Mouse (Mus musculus): ENCODE measurements around the gene Myrfl.
A peak's percentile ranks its signal among the peaks of the same experiment; 100 is the strongest.

Gene Myrfl

GRCm38 (mm10) chr10:116896336-116897177, at the start of gene Myrfl:
Myrfl (minus strand) TSS chr10:116896919.
- no peak for DNase-seq (ENCODE audit: low spot score)

- DNase-seq (ENCODE audit: low spot score): no peak
Measured at GRCm38 (mm10) chr10:116944940-116945339, 48.2 kb upstream of the Myrfl start.

DNA sequence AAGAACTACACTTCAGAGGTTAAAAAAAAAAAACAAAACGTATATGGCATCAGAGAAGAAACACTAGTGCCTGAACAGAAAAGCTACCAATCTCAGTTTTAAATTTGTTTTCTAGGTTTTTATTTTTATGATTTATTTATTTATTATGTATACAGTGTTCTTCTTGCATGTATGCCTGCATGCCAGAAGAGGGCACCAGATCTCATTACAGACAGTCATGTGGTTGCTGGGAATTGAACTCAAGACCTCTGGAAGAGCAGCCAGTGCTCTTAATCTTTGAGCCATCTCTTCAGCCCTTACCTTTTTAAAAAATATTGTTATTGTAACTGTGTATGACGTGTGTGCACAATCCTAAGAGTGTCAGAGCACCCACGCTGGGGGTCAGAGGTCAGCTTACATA, 47.4 kb upstream of the Myrfl start:
- DNase-seq (ENCODE audit: low spot score): no peak

DNA sequence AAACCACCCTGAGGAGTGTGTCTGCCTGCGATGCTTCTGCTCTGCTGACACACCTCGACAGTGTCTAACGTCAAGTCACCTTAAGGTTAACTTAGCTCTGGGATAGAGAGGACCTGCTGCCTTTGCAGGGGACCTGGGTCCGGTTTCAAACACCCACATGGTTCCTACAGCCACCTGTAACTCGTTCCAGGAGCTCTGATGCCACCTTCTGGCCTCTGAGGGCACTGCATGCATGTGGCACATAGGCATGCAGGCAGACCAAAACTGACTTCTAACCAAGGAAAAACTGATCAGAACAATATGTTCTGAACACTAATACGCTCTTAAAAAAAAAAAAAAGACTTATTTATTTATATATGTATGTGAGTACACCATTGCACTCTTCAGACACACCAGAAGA, 46.3 kb upstream of the Myrfl start:
- DNase-seq (ENCODE audit: low spot score): no peak

DNA sequence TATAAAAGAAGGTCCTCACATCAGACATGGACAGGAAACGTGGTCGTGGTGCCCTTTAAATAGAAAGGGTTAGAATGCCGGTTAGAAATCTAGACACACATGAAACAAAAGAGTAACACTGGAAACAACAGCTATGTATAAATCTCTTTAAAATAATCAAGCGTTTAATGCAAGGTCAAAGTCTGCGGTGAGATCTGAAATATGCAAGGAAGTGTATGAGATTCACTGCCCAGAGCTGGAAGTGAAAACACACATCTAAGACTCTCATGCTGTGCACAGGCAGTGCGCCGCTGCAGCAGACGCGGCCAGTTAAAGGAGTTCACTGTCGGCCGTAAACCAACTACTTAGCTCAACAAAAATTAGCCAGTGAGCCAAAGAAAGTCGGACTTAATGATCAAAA, 38.3 kb upstream of the Myrfl start:
- no peak for DNase-seq (ENCODE audit: low spot score)

DNA sequence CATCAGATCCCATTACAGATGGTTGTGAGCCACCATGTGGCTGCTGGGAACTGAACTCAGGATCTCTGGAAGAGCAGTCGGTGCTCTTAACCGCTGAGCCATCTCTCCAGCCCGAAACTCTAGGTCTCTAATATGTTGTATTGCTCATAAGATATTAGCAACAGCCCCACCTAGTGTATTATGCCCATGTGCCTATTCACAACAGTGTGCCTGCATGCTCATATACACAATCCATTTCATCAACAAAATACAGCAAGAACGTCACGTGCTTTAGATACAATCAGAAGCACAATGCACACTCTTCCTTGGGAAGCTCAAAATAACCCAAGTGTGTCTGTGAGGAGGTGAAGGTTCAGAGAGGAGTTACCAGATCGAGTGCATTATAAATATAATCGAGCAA, 37.1 kb upstream of the Myrfl start:
- no peak for DNase-seq (ENCODE audit: low spot score)

- DNase-seq (ENCODE audit: low spot score): no peak
Measured at GRCm38 (mm10) chr10:116932418-116932817, 35.7 kb upstream of the Myrfl start.

DNA sequence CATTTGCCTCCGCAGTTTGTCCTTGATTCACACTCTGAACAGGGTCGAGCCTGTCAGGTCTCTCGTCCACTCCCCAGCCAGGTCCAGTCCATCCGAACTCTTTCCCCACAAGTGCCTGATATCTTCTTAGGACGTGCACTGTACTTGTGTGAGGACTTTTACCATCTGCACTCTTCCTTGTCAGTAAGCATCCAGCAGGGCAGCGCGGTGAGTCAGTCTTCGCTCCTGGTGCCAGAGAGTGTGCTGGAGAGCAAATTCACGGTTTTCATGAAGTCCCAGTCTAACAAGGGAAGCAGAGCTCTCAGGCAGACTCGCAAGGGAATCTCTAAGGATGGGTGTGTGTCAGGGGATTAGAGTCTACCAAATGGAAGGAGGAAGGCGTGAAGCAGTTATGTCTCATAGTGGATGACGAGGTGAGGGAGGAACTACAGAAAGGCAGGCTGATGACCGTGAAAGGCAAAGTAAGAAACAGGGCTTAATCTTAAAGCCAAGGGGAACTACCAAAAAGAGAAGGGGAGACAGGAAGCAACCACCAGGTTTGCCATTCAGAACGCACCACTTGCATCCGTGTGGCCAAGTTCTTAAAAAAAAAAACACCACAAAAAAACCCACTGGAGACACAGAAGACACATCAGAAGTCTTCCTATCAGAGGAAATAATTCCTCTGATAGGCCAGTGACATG, 34.9 kb upstream of the Myrfl start:
- DNase-seq (ENCODE audit: low spot score): no peak

GRCm38 (mm10) chr10:116930936-116931335, 34.2 kb upstream of the Myrfl start:
- DNase-seq (ENCODE audit: low spot score): no peak

DNA sequence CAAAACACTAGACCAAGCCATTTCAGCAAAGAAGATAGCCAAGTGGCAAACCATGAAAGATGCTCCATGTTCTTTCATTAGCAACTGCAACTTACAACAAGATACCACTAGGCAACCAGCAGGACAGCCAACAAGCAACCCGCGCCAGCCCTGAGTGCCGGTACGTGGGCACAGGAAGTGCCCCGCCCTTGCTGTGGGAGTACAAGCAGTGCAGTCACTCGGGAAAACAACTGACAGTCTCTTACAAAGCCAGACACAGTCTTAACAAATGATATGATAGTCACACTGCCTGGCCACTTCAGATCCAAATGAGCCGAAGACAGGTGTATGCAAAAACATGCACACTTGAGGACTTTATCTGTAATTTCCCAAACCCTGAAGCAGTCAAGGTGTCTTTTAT, 33.8 kb upstream of the Myrfl start:
- peak; percentile 30 for DNase-seq (ENCODE audit: low spot score)

- DNase-seq (ENCODE audit: low spot score): peak; percentile 20
Measured at GRCm38 (mm10) chr10:116928826-116929225, 32.1 kb upstream of the Myrfl start.

DNA sequence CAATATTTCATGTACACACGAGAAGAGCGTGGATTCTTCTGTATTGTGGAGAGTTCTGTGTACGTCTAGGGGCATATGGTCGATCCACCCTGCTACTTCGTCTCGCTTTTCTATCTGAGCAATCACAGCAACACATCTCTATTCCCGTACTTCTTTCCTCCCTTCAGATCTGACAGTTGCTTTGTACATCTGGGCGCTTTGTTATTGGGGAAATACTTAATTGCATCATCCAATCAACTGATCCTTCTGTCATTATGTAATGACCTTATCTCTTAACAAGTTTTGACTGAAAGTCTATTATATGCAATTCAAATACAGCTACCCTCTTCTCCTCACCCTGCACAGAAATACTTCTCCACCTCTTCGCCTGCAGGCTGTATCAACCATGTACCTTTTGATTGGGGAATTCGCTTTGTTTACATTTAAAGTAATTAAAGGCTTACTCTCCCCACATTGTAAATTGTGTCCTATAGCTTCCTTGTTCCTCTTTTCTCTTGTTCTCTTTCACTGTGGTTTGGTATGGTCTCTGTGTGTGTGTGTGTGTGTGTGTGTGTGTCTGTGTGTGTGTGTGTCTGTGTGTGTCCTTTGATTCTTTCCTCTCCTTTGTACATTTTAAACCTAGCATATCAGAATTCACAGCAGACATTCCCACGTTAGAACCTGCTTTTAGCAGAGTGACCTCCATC, 29.9 kb upstream of the Myrfl start:
- DNase-seq (ENCODE audit: low spot score): no peak

GRCm38 (mm10) chr10:116923651-116924495, 27.2 kb upstream of the Myrfl start:
- DNase-seq (ENCODE audit: low spot score): no peak

- DNase-seq (ENCODE audit: low spot score): no peak
Measured at GRCm38 (mm10) chr10:116922161-116922560, 25.4 kb upstream of the Myrfl start.

DNA sequence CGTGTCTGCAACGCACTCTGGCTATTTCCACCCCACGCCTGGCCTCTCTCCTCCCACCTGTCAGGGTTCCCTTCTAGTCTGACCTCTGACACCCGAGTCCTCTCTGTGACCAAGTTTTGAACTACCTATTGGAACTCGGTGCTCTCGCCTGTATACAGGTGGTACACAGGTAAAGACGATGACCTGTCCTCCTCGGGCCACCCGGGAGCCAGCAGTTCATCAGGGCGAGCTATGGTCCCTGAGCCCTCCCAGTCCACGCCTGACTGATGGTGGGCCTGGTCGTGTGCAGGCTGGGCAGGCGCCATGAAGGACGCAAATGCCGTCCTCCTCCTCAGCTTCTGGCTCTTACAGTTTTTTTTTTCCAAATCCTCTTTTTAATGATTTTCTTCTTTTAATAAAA, 24.7 kb upstream of the Myrfl start:
- no peak for DNase-seq (ENCODE audit: low spot score)

GRCm38 (mm10) chr10:116920641-116921040, 23.9 kb upstream of the Myrfl start:
- DNase-seq (ENCODE audit: low spot score): no peak

GRCm38 (mm10) chr10:116919368-116920317, 22.9 kb upstream of the Myrfl start:
- DNase-seq (ENCODE audit: low spot score): no peak

DNA sequence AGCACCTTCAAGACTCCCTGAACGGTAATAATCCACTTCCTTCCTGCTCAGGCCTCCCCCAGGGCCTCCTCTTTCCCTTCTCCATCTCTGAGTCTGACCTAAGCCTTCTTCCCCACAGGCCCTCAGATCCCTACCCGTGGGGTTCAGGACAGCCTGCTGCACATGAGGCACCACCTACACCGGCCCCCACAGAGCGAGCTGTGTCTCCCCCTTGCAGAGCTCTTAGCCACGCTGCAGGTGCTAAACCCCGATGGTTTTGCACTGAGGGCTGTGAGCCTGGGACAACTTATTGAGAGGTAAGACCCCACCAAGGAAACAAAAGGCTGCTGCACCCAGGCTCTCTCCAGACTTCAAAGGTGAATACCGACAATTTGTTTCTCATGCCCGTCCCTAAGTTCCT, 19.9 kb upstream of the Myrfl start:
- DNase-seq (ENCODE audit: low spot score): no peak

DNA sequence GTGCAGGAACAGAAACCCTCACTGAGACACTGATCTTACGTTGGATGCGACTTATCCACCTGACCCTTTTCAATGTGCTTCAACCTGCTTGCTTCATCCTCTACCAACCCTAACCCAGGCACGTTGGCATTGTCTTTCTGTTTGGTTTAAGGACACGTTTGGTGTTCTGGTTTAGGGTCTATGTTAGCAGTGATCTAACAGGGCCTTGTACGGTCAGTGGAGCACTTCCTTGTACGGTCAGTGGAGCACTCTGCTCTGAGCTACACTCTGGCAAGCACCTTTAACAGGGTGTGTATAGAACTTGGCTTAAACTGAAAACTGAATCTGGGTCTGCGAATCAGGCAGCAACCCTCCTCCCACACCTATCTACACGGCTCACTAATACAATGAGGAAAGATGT, 18.6 kb upstream of the Myrfl start:
- DNase-seq (ENCODE audit: low spot score): no peak

DNA sequence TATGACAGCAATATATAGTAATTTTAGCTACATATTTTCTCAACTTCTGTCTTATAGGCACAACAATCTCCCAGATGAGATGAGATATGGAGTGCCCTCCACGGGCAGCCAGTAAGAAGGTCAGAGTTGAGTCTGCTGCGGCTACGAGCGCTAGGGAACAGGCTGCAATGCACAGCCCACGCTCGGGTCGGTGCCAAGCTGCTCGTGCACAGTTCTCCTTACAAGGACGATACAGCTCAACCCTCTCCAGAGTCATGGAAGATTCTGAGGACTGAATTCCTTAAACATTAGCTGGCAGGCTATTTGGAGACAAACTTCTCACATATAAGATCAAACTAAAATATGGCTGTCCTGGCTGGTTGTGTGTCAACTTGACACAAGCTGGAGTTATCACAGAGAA, 17.9 kb upstream of the Myrfl start:
- peak; percentile 48 for DNase-seq (ENCODE audit: low spot score)

Data from urinary bladder, postnatal 14 days (tissue).